Mouse (Mus musculus) forebrain, embryonic 14.5 days (tissue): ENCODE measurements around the gene Ccnd1. TPM values are rescaled to one million over a fixed set of nuclear protein-coding genes. Genes with fewer than 3 reads are reported as not detected.

Experiments
- ATAC-seq: fragments of 200-750 bp; cut with Nextera tagmentation; 2 replicates; pipeline ENCODE4 v1.8.0; 2017; ENCODE audit warnings: mild to moderate bottlenecking, moderate library complexity
- DNase-seq: peaks from one replicate; pipeline ENCODE4 v3.0.0-alpha.2; 2015; ENCODE audit warnings: low spot score
- H3K27ac ChIP-seq: fragments of 300-500 bp; sonication (generic); 2 replicates; pipeline ENCODE4 v1.5.1; 2014; ENCODE audit warnings: low read depth, mild to moderate bottlenecking, control low read depth, low read length, moderate library complexity
- H3K27me3 ChIP-seq: fragments of 300-500 bp; sonication (generic); replicated peaks from 2 replicates; pipeline ENCODE4 v1.6.1; 2014; ENCODE audit warnings: low read length, control low read depth, mixed read lengths; ENCODE audit not compliant: control insufficient read depth, insufficient read depth
- H3K36me3 ChIP-seq: fragments of 300-500 bp; sonication (generic); 2 replicates; pipeline ENCODE4 v1.6.1; 2014; ENCODE audit warnings: low read length, control low read depth; ENCODE audit not compliant: control insufficient read depth, insufficient read depth
- H3K4me1 ChIP-seq: fragments of 300-500 bp; sonication (generic); 2 replicates; pipeline ENCODE4 v1.6.1; 2014; ENCODE audit warnings: antibody characterized with exemption, low read length, control low read depth; ENCODE audit not compliant: control insufficient read depth, insufficient read depth
- H3K4me2 ChIP-seq: fragments of 300-500 bp; sonication (generic); 2 replicates; pipeline ENCODE4 v1.6.1; 2014; ENCODE audit warnings: mild to moderate bottlenecking, control low read depth, low read length
- H3K4me3 ChIP-seq: fragments of 300-500 bp; sonication (generic); 2 replicates; pipeline ENCODE4 v1.5.1; 2014; ENCODE audit warnings: low read depth, low read length, control low read depth
- H3K9ac ChIP-seq: fragments of 300-500 bp; sonication (generic); 2 replicates; pipeline ENCODE4 v1.6.1; 2014; ENCODE audit warnings: mild to moderate bottlenecking, low read length, control low read depth, moderate library complexity
- H3K9me3 ChIP-seq: fragments of 300-500 bp; sonication (generic); replicated peaks from 2 replicates; pipeline ENCODE4 v1.6.1; 2016; ENCODE audit warnings: low read length, control low read depth, mixed read lengths; ENCODE audit not compliant: control insufficient read depth
- WGBS: fragments of 180-500 bp; shearing (Covaris S2); extraction: QIAGEN DNeasy Blood & Tissue Kit; methylation state at CpG from one replicate; pipeline ENCODE4 v1.1.7; 2014; 5-methylcytosine and 5-hydroxymethylcytosine counted together
- polyA plus RNA-seq: library from polyadenylated mRNA; unstranded; fragments of >200 nt; fragmentation: Nextera tagmentation; extraction: Ambion mirVana; gene quantifications from 2 replicates; pipeline ENCODE4 v1.2.1, GENCODE M21; 2014

The Ccnd1 gene
- polyA plus RNA-seq, 1 experiment from 2014 or later = 70.3 TPM

- WGBS = 71% methylated on average over 8 of the region's 8 CpGs
- no peak for ATAC-seq
- no peak overlapping the region for H3K9ac ChIP-seq
- H3K4me3 ChIP-seq = no peak overlapping the region
- no peak overlapping the region for H3K27ac ChIP-seq
- H3K27me3 ChIP-seq = no peaks in the 10 kb centered on the region
- no peaks in the 10 kb centered on the region for H3K4me1 ChIP-seq
- DNase-seq = no peak
- no peaks in the 10 kb centered on the region for H3K9me3 ChIP-seq
- no peak overlapping the region for H3K4me2 ChIP-seq
- no peaks in the 10 kb centered on the region for H3K36me3 ChIP-seq
Observed at GRCm38 (mm10) chr7:144970997-144971768, 31.5 kb upstream of the Ccnd1 start.

- ATAC-seq (no peak), DNase-seq (no peak)
- 84% methylated on average over 5 of the region's 5 CpGs for WGBS
- H3K27me3 ChIP-seq = no peaks in the 10 kb centered on the region
- H3K9me3 ChIP-seq = no peaks in the 10 kb centered on the region
- H3K4me2 ChIP-seq = no peak overlapping the region
- H3K4me3 ChIP-seq = no peak overlapping the region
- no peak overlapping the region for H3K27ac ChIP-seq
- H3K36me3 ChIP-seq = no peaks in the 10 kb centered on the region
- no peaks in the 10 kb centered on the region for H3K4me1 ChIP-seq
- no peak overlapping the region for H3K9ac ChIP-seq
Observed at GRCm38 (mm10) chr7:144965893-144966292, 26.2 kb upstream of the Ccnd1 start.

GRCm38 (mm10) chr7:144964316-144964715, 24.6 kb upstream of the Ccnd1 start:
- no peak overlapping the region for H3K4me2 ChIP-seq
- H3K36me3 ChIP-seq = no peaks in the 10 kb centered on the region
- H3K9ac ChIP-seq = no peak overlapping the region
- no peak for ATAC-seq
- no peak overlapping the region for H3K4me3 ChIP-seq
- H3K27me3 ChIP-seq = no peaks in the 10 kb centered on the region
- 80% methylated on average over 4 of the region's 4 CpGs for WGBS
- no peaks in the 10 kb centered on the region for H3K4me1 ChIP-seq
- no peaks in the 10 kb centered on the region for H3K9me3 ChIP-seq
- no peak for DNase-seq
- no peak overlapping the region for H3K27ac ChIP-seq

- no peak overlapping the region for H3K4me3 ChIP-seq
- no peak overlapping the region for H3K4me2 ChIP-seq
- no peak for DNase-seq
- no peak for ATAC-seq
- no peak overlapping the region for H3K9ac ChIP-seq
- no peak overlapping the region for H3K27ac ChIP-seq
- no peaks in the 10 kb centered on the region for H3K36me3 ChIP-seq
- no peaks in the 10 kb centered on the region for H3K4me1 ChIP-seq
- no peaks in the 10 kb centered on the region for H3K27me3 ChIP-seq
- WGBS = 98% methylated on average over 1 of the region's 1 CpGs
- H3K9me3 ChIP-seq = no peaks in the 10 kb centered on the region
Observed at GRCm38 (mm10) chr7:144963911-144964310, 24.2 kb upstream of the Ccnd1 start.

- Histone ChIP-seq H3K9me3 (no peaks in the 10 kb centered on the region), H3K27ac (no peak overlapping the region), H3K4me3 (no peak overlapping the region), H3K4me2 (no peak overlapping the region), H3K27me3 (no peaks in the 10 kb centered on the region), H3K4me1 (no peaks in the 10 kb centered on the region), H3K36me3 (no peaks in the 10 kb centered on the region), H3K9ac (no peak overlapping the region)
- no peak for ATAC-seq
- WGBS = 63% methylated on average over 12 of the region's 12 CpGs
- DNase-seq = no peak
Observed at GRCm38 (mm10) chr7:144958509-144959395, 19.0 kb upstream of the Ccnd1 start.

- Histone ChIP-seq H3K4me2 (peak overlapping the region; percentile 98), H3K4me3 (peak overlapping the region; percentile 58), H3K9ac (peak overlapping the region; percentile 43), H3K36me3 (no peaks in the 10 kb centered on the region), H3K9me3 (no peaks in the 10 kb centered on the region), H3K27ac (no peak overlapping the region), H3K4me1 (peaks cover 26% of the 10 kb centered on the region), H3K27me3 (peaks cover 31% of the 10 kb centered on the region)
- ATAC-seq (peak; percentile 42), DNase-seq (peak; percentile 84)
- under 1% methylated on average over 45 of the region's 45 CpGs for WGBS
Observed at GRCm38 (mm10) chr7:144943254-144943653, 3.5 kb upstream of the Ccnd1 start.

GRCm38 (mm10) chr7:144942744-144943135, 3.0 kb upstream of the Ccnd1 start:
- no peak overlapping the region for H3K27ac ChIP-seq
- DNase-seq = peak; percentile 22
- H3K9ac ChIP-seq = peak overlapping the region; percentile 43
- H3K9me3 ChIP-seq = no peaks in the 10 kb centered on the region
- under 1% methylated on average over 20 of the region's 20 CpGs for WGBS
- H3K27me3 ChIP-seq = peaks cover 31% of the 10 kb centered on the region
- H3K4me3 ChIP-seq = peak overlapping the region; percentile 58
- no peak for ATAC-seq
- H3K36me3 ChIP-seq = no peaks in the 10 kb centered on the region
- peaks cover 26% of the 10 kb centered on the region for H3K4me1 ChIP-seq
- peak overlapping the region; percentile 98 for H3K4me2 ChIP-seq

GRCm38 (mm10) chr7:144942071-144942743, 2.5 kb upstream of the Ccnd1 start:
- no peak for ATAC-seq
- peak overlapping the region; percentile 98 for H3K4me2 ChIP-seq
- H3K9ac ChIP-seq = peak overlapping the region; percentile 41
- H3K27me3 ChIP-seq = peaks cover 31% of the 10 kb centered on the region
- H3K36me3 ChIP-seq = no peaks in the 10 kb centered on the region
- H3K9me3 ChIP-seq = no peaks in the 10 kb centered on the region
- peak overlapping the region; percentile 58 for H3K4me3 ChIP-seq
- WGBS = under 1% methylated on average over 35 of the region's 35 CpGs
- H3K4me1 ChIP-seq = peaks cover 26% of the 10 kb centered on the region
- DNase-seq = peak; percentile 52
- peak overlapping the region; percentile 33; the same call in 1 of the 2 replicates for H3K27ac ChIP-seq
